Mouse (Mus musculus): ENCODE data around the gene Gm20737. TPM values are rescaled to one million over a fixed set of nuclear protein-coding genes. Genes with fewer than 3 reads are reported as not detected.
"Not testable (repeated sequence)": the region's sequence is repeated elsewhere in the genome, so short reads cannot be mapped to it uniquely, and the experiment has no call there.

Gm20737 gene
- polyA plus RNA-seq (2015; fragmentation: Nextera tagmentation; extraction: Ambion mirVana), result not detected in 2 replicates

GRCm38 (mm10) chrY:10535942-10536341 is at the start of gene Gm20737:
Gene Gm20737, minus strand, starts transcription at chrY:10536042.
- not testable (repeated sequence) for H3K27ac ChIP-seq (ENCODE audit: low read length); H3K9me3 ChIP-seq (replicated peaks; ENCODE audit: control insufficient read depth, low read length); H3K4me1 ChIP-seq (ENCODE audit: control insufficient read depth, insufficient read depth, low read length); H3K27me3 ChIP-seq (ENCODE audit: control insufficient read depth, insufficient read depth, low read length); H3K4me2 ChIP-seq (ENCODE audit: low read depth, low read length); ATAC-seq (ENCODE audit: insufficient read depth, low FRiP score); H3K36me3 ChIP-seq (ENCODE audit: control insufficient read depth, insufficient read depth, low read length); H3K4me3 ChIP-seq (replicated peaks; ENCODE audit: low read length); H3K9ac ChIP-seq (ENCODE audit: low read length)

DNA sequence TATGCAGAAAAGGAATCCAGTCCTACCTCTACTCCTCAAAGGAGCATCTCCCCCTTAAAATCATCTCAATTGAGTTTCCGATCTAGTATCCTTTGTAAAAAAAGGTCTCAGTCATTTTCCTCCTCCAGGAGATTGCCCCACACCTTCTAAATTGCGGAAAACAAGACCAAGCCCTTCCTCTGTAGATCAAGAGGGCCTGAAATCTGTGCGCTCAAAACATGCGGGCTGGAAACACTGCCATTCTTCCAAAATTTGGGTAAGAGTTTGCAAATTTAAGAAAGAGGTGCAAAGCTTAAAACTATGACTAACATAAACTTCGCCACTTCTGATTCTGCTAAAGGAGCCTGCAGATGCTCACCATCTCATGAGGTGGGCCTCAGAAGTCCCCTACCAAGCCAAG is 17.3 kb upstream of the Gm20737 start, which contains the start of gene Gm21775:
Gm21775 (plus strand) TSS at position 301 of the 400 bp plus-strand sequence.
- H3K4me3 ChIP-seq (replicated peaks; ENCODE audit: low read length); H3K9ac ChIP-seq (ENCODE audit: low read length); H3K36me3 ChIP-seq (ENCODE audit: control insufficient read depth, insufficient read depth, low read length); H3K27me3 ChIP-seq (ENCODE audit: control insufficient read depth, insufficient read depth, low read length); H3K9me3 ChIP-seq (replicated peaks; ENCODE audit: control insufficient read depth, low read length); H3K27ac ChIP-seq (ENCODE audit: low read length); ATAC-seq (ENCODE audit: insufficient read depth, low FRiP score); H3K4me2 ChIP-seq (ENCODE audit: low read depth, low read length); H3K4me1 ChIP-seq (ENCODE audit: control insufficient read depth, insufficient read depth, low read length): not testable (repeated sequence)
- 68% methylated on average over 3 of the region's 5 CpGs for WGBS

Other genes with a start within 250 kb of the Gm20737 start
- not detected in 2 replicates for gene Gm20834, start 211.5 kb downstream of the Gm20737 start, polyA plus RNA-seq (2015; fragmentation: Nextera tagmentation; extraction: Ambion mirVana)
- not detected in 2 replicates for gene Gm28510, start 123.3 kb downstream of the Gm20737 start, polyA plus RNA-seq (2015; fragmentation: Nextera tagmentation; extraction: Ambion mirVana)
- gene Gm21775, start 17.4 kb upstream of the Gm20737 start, polyA plus RNA-seq (2015; fragmentation: Nextera tagmentation; extraction: Ambion mirVana), result not detected in 2 replicates
- not detected in 2 replicates for gene Gm21900, start 80.3 kb upstream of the Gm20737 start, polyA plus RNA-seq (2015; fragmentation: Nextera tagmentation; extraction: Ambion mirVana)
- not detected in 2 replicates for gene Gm20777, start 216.4 kb upstream of the Gm20737 start, polyA plus RNA-seq (2015; fragmentation: Nextera tagmentation; extraction: Ambion mirVana)

Data from stomach, embryonic 16.5 days (tissue).